Mouse (Mus musculus): ENCODE data around the gene Foxp4.

The Foxp4 gene

DNA sequence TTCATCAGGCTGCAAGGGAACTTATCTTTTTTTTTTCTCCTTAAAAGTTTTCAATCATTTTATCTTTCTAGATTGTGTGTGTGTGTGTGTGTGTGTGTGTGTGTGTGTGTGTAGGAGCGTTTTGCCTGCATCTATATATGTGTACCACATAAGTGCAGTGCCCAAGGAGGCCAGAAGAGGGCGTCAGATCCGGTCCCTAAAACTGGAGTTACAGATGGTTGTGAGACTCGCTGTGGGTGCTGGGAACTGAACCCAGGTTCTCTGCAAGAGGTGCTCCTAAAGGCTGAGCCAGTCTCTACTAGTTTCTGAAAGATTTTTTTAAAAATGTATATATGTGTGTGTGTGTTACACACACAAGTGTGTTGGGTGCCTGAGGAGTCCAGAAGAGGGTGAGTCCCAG is 5.0 kb upstream of the Foxp4 start:
- DNase-seq, result no peak

DNA sequence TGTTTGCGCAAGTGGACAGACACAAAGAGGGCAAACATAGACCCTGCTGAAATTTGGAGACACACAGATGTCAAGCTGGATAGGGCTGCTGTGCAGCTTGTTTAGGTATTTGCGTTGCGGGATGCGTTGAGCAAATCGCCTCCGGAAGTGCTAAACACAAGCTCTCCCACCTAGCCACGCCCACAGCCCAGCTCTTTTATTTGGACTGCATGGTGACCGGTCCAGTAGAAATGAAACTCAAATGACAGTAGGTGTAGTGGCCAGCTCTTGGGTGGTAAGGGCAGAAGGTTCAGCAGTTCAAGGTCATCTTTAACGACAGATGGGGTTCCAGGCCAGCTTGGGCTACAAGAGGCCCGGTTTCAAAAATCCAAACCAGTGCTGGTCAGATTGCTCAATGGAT is 1.5 kb upstream of the Foxp4 start:
- no peak for DNase-seq

DNA sequence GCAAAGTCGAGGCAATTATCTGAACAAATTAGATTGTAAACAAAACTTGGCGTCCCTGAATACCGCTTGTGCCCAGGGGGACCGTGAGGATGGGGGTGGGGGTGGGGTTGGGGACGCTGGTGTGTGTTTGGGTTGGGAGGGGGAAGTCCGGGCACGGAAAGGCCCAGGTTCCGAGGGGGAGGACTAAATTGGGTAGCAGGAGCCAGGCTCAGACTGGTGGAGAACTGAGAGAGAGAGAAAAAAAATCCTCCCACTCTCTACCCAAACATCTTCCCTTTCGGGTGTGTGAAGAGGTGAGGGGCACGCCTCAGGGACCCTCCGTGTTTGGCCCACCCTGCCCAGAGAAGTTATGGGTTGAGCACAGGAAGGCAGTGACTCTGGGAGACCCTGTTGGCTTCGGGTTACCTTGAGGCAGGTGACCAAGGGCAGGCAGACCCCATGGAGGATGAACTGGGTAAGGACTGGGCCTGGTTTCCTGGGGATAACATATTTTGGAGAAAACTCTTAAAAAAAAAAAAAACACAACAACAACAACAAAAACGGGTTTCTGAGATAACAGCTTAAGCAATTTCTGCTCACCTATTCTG is 988 bp upstream of the Foxp4 start:
- DNase-seq, result no peak

GRCm38 (mm10) chr17:47923678-47924382 is 615 bp downstream of the Foxp4 start:
- peak; percentile 17 to 36 for DNase-seq

GRCm38 (mm10) chr17:47923011-47923677 is 1.3 kb downstream of the Foxp4 start:
- peak in 1 of 2 experiments; percentile 17 for DNase-seq

DNA sequence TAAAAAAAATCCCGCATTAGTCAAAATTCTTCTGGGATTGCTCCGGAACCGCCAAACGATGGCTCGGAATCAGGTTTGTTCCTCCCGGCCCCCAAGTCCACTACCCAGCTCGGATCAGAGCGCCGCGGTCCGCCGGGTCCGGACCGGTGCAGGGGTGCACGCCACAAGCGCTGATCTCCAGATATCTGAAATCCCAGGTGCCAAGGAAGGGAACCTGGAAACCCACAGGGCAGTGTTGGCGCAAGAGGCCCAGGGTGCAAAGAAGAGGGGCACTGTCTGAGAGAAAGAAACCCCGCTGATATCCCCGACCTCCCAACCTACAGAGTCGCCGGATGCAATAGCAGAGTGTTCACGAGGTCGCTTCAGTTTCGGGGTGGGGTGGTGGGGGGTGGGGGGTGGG is 1.9 kb downstream of the Foxp4 start:
- no peak for DNase-seq

DNA sequence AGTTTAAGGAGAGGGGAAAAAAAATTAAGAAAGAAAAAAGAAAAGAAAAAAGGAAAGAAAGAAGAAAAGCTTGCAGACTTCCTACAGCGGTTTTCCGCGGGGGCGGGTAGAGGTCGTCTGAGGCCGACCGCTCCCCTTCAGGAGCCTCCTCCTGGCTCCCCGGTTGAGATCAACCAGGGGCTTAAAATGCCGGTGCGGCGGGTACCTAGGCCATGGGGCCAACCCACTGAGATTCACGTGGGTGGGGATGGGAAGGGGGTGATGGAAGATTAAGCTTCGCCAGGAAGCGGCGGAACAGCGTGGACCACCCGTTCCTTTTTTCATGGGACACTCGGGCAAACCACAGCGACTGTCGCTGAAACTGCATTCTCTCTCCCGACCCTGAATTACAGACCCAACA is 2.3 kb downstream of the Foxp4 start:
- no peak for DNase-seq

GRCm38 (mm10) chr17:47921136-47921665 is 3.2 kb downstream of the Foxp4 start:
- DNase-seq, result no peak

DNA sequence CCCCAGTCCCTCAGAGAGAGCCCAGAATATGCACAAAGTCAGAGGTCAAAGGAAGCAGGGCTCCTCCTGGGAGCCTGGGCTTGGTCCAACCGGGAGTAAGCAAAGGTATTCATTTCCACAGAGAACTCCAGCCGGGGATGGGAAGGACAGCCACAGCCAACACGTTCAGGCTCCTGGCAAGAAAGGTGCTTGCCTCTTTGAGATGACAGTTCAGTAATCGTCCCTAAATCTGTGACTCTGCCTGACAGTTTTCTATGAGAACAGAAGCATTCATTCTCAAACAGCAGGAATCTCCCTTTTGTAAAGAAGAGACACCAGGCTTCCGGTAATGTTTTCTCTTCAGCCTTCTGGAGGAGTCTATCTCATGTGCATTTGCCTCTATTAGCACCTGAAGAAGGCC is 4.6 kb downstream of the Foxp4 start:
- DNase-seq, result no peak

- DNase-seq, result no peak
Observed at GRCm38 (mm10) chr17:47917907-47918306, 6.5 kb downstream of the Foxp4 start.

DNA sequence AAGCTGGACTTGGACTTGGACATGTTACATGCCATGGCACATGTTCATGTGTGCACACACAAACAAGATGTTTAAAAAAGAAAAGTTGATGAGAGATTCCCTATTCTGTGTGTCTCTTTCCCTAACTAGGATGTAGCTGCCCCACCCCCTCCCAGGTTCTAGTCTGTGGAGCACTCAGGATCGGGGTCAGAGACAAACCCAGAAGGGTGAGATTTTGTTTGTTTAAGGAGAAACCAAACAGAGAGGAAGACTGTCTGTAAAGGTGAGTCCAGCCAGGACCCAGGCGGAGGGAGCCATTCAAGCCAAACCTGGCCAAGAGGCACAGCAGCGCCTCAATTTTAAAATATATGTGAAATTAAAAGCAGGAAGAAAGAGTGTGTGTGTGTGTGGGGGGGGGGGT is 7.2 kb downstream of the Foxp4 start:
- DNase-seq, result no peak

- no peak for DNase-seq
Observed at GRCm38 (mm10) chr17:47914676-47915219, 9.7 kb downstream of the Foxp4 start.

- peak; percentile 51 to 60 for DNase-seq
Observed at GRCm38 (mm10) chr17:47909091-47910001, 15.1 kb downstream of the Foxp4 start.

DNA sequence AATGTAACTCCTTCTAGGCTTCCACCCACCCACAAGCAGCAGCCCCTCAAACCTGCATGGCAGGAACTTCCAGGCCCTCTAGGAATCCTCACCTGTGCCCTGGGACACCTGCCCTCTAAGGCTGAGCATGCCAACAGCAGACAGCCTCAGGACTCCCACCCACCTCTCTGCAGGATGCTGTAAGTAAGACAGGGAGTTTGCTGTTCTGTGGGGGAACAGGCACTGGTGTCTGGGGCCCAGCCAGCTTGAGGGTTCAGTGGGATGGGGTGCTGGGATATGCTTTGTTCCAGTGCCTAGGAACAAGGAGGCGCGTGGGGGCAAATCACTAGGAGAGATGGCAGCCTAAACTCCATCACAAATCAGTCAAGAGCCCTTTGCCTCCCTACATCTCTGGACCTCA is 16.4 kb downstream of the Foxp4 start:
- no peak for DNase-seq

DNA sequence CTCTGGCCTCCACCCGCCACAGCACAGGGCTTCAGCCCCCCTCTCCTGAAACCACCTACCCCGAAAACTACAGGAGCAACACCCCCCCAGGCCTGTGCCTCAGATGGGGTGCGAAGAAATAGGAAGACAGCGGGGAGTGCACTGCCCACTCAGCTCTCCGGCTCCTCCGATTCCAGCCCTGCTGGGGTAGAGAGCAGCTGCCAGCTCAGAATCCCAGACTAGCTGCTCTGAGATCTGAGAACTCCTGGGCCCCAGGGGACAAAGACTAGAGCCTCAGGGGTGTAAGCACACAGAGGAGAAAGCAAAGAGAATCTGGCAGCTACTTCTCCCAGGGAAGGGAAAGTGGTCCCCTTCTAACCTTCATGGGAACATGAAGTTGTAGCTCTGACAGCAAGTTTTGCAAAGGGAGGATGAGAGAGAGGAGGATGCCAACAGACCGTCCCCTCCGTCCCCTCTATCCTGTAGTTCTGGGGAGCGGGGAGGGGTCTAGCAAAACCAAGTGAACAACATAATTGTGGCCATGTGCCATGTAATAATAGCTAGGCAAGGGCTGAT is 17.0 kb downstream of the Foxp4 start:
- DNase-seq, result no peak

- no peak for DNase-seq
Observed at GRCm38 (mm10) chr17:47903846-47904680, 20.4 kb downstream of the Foxp4 start.

DNA sequence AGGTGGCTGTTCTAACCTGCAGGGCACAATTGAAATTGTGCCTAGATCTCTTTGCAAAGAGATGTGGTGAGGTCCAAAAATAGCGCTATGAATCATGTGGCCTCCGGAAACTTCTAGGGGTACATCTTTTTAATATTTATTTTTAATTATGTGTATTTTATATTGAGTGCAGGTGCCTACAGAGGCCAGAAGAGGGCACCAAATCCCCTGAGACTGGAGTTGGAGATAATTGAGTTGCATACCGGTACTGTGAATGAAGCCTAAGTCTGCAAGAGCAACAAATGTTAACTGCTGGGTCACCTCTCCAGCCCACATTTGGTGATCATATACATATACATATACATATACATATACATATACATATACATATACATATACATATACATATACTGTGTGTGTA is 22.7 kb downstream of the Foxp4 start:
- no peak for DNase-seq

DNA sequence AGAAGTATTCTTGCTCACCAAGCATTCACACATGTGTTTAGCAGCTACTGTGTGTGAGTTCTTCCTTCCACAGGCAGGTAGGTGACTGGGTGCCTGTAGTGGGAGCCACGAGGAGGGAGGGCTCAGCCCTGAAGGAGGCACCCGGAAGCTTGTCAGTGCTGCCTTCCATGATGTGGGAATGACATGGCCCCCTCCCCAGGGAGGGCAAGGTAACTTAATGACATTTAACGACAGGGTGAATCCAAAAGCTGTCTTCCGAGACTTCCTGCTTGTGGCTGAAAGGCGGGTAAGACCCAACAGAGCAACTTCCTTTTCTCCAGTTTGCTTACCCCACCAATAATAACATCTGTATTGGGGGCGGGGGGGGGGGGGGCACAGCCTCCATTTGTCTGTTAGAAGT is 23.7 kb downstream of the Foxp4 start:
- DNase-seq, result no peak

GRCm38 (mm10) chr17:47899156-47899555 is 25.3 kb downstream of the Foxp4 start:
- DNase-seq, result no peak

DNA sequence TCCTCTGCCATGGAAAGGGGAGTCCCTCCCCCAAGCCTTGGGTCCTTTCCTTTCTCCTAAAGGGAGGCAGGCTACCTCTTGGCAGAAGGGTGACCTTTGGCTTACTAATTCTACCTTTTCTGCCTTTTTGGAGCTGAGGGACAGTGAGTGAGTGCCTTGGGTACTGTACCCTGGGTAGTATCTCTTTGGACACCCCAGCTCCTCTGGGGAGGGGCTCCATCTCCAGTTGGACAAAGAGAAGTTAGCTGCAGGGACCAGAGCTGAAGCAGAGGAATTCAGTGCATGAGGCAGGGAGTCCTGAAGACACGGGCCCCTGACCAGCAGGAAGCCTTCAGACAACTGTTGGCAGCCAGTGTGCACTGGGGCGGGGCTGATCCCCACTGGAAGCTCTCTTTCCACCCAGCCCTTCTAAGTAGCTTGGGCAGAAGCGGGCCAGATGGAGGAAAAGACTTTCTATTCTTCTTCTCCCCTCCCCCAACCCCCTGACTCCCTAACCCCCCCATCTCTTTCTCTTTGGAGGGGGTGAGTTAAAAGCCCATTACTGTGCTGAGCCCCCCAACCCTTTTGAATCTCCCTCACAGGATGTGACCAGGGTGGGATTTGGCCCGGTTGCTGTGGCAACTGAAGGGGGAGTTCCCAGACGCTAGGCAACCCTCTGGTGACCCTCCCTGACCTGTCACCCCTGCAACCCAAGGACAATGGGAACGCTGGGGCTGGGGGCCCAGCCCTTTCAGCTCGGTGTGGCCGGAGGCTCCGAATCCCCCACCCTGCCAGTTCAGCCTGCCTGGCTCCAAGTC is 26.3 kb downstream of the Foxp4 start:
- DNase-seq, result no peak

- DNase-seq, result no peak
Observed at GRCm38 (mm10) chr17:47889727-47890126, 34.7 kb downstream of the Foxp4 start.
